In genomic region chr8:39759905-39760304, GRCm38 (mm10) we compare ENCODE assay signal across 31 mouse cellular contexts.
"Had no signal": no experiment of that assay in that cellular context is flagged by ENCODE, and none has a peak within 500 bp of the region (broad histone marks: within the 10 kb centered on the region; RNA-seq: fewer than 3 reads in every experiment).

No protein-coding gene starts in this region.

- H3K4me2 ChIP-seq: limb, embryonic 12.5 days; limb, embryonic 13.5 days; limb, embryonic 15.5 days; liver, embryonic 11.5 days; liver, embryonic 12.5 days; liver, embryonic 13.5 days; liver, embryonic 15.5 days; lung, embryonic 14.5 days; lung, embryonic 15.5 days; midbrain, embryonic 11.5 days; midbrain, embryonic 12.5 days; midbrain, embryonic 13.5 days; midbrain, embryonic 15.5 days had no signal

- H3K27ac ChIP-seq: limb, embryonic 10.5 days; limb, embryonic 12.5 days; limb, embryonic 13.5 days; limb, embryonic 15.5 days; liver, embryonic 12.5 days; liver, embryonic 13.5 days; liver, embryonic 14.5 days; liver, embryonic 15.5 days; lung, embryonic 15.5 days; macrophage; midbrain, embryonic 10.5 days; midbrain, embryonic 12.5 days; midbrain, embryonic 13.5 days; midbrain, embryonic 15.5 days had no signal

- H3K27me3 ChIP-seq: limb, embryonic 12.5 days; limb, embryonic 13.5 days; limb, embryonic 15.5 days; liver, embryonic 12.5 days; liver, embryonic 13.5 days; liver, embryonic 15.5 days; lung, embryonic 15.5 days; megakaryocyte, embryonic 14.5 days; midbrain, embryonic 12.5 days; midbrain, embryonic 13.5 days; midbrain, embryonic 15.5 days had no signal

- H3K36me3 ChIP-seq: limb, embryonic 10.5 days; limb, embryonic 12.5 days; limb, embryonic 13.5 days; limb, embryonic 15.5 days; liver, embryonic 12.5 days; liver, embryonic 13.5 days; liver, embryonic 15.5 days; lung, embryonic 15.5 days; midbrain, embryonic 10.5 days; midbrain, embryonic 12.5 days; midbrain, embryonic 13.5 days; midbrain, embryonic 15.5 days had no signal

- DNase-seq: left cerebral cortex, postnatal 4 days; liver; liver, embryonic 13.5 days; liver, postnatal 0 days; lung, adult 18-20 months; lung, adult 2 months; lung, embryonic 14.5 days; lung, postnatal 10 days; lung, postnatal 14 days; lung, postnatal 36 days; lung, postnatal 4 days; midbrain, embryonic 14.5 days had no signal

- H3K9ac ChIP-seq: limb, embryonic 12.5 days; limb, embryonic 13.5 days; limb, embryonic 15.5 days; liver, embryonic 12.5 days; liver, embryonic 13.5 days; liver, embryonic 14.5 days; liver, embryonic 15.5 days; liver, postnatal 0 days; lung, embryonic 14.5 days; lung, embryonic 15.5 days; midbrain, embryonic 12.5 days; midbrain, embryonic 13.5 days; midbrain, embryonic 15.5 days had no signal

- H3K4me3 ChIP-seq: limb, embryonic 10.5 days; limb, embryonic 12.5 days; limb, embryonic 13.5 days; limb, embryonic 15.5 days; liver, embryonic 12.5 days; liver, embryonic 13.5 days; liver, embryonic 15.5 days; lung, embryonic 15.5 days; megakaryocyte, embryonic 14.5 days; midbrain, embryonic 10.5 days; midbrain, embryonic 12.5 days; midbrain, embryonic 13.5 days; midbrain, embryonic 15.5 days; myocyte had no signal

- H3K9me3 ChIP-seq: limb, embryonic 10.5 days; limb, embryonic 12.5 days; limb, embryonic 13.5 days; limb, embryonic 15.5 days; liver, embryonic 12.5 days; liver, embryonic 13.5 days; liver, embryonic 15.5 days; lung, embryonic 15.5 days; megakaryocyte, embryonic 14.5 days; midbrain, embryonic 10.5 days; midbrain, embryonic 12.5 days; midbrain, embryonic 13.5 days; midbrain, embryonic 15.5 days had no signal

- ATAC-seq: liver, embryonic 12.5 days; liver, postnatal 0 days; lung, postnatal 0 days; midbrain, embryonic 13.5 days; midbrain, embryonic 15.5 days; midbrain, embryonic 16.5 days had no signal

- H3K4me1 ChIP-seq: limb, embryonic 10.5 days; limb, embryonic 12.5 days; limb, embryonic 13.5 days; limb, embryonic 15.5 days; liver, embryonic 12.5 days; liver, embryonic 13.5 days; liver, embryonic 15.5 days; lung, embryonic 15.5 days; megakaryocyte, embryonic 14.5 days; midbrain, embryonic 10.5 days; midbrain, embryonic 12.5 days; midbrain, embryonic 13.5 days; midbrain, embryonic 15.5 days had no signal
